Mouse (Mus musculus): Measurements from ENCODE around the gene Akt1. TPM values are rescaled to one million over a fixed set of nuclear protein-coding genes. Genes with fewer than 3 reads are reported as not detected.

Akt1 gene
- polyA plus RNA-seq, 1 experiment: 38.8 TPM

DNA sequence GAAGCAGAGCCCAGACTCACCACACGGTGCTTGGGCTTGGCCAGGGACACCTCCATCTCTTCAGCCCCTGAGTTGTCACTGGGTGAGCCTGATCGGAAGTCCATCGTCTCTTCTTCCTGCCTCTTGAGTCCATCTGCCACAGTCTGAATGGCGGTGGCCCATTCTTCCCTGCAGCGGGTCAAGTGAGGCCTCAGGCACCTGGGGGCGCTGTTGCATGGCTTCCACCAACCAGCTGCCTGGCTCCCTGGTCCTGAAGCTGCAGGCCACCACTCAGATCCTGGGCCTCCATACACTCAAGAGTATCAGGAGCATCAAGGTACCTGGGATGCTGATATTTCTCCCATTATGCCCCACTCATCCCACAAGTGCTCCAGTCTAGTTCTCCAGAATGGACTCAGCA lies 15.6 kb downstream of the Akt1 start:
- no peaks in the 10 kb centered on the region for H3K4me1 ChIP-seq (ENCODE audit: control insufficient read depth, insufficient read depth, insufficient read length, low read length)
- H3K27ac ChIP-seq (replicated peaks; ENCODE audit: low read depth, low read length): no peak overlapping the region
- H3K4me3 ChIP-seq (ENCODE audit: insufficient read depth, low read depth, low read length): no peak overlapping the region

DNA sequence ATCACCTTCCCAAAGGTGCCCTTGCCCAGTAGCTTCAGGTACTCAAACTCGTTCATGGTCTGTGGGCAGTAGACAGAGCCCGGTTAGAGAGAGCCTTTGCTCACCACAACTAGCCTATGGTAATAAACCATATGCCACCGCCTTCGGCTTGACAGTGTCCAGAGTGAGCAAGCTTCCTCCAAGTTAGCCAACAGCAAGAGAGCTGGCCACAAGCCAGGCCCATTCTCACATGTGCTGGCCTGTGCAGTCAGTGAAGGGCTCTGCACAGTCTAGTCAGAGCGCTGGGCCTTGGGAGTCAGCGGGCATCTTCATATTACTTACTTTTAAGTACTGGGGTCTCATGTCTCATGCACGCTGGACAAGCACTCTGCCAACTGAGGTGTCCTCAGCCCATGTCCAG lies 16.1 kb downstream of the Akt1 start:
- H3K27ac ChIP-seq (replicated peaks; ENCODE audit: low read depth, low read length): no peak overlapping the region
- no peaks in the 10 kb centered on the region for H3K4me1 ChIP-seq (ENCODE audit: control insufficient read depth, insufficient read depth, insufficient read length, low read length)
- no peak overlapping the region for H3K4me3 ChIP-seq (ENCODE audit: insufficient read depth, low read depth, low read length)

GRCm38 (mm10) chr12:112654076-112654475 lies 20.6 kb downstream of the Akt1 start:
- Histone ChIP-seq H3K4me3 (ENCODE audit: insufficient read depth, low read depth, low read length) (no peak overlapping the region), H3K27ac (replicated peaks; ENCODE audit: low read depth, low read length) (no peak overlapping the region), H3K4me1 (ENCODE audit: control insufficient read depth, insufficient read depth, insufficient read length, low read length) (no peaks in the 10 kb centered on the region)

- Histone ChIP-seq H3K4me3 (ENCODE audit: insufficient read depth, low read depth, low read length) (no peak overlapping the region), H3K27ac (replicated peaks; ENCODE audit: low read depth, low read length) (no peak overlapping the region), H3K4me1 (ENCODE audit: control insufficient read depth, insufficient read depth, insufficient read length, low read length) (no peaks in the 10 kb centered on the region)
Observed at GRCm38 (mm10) chr12:112653157-112653824, 21.4 kb downstream of the Akt1 start.

- Histone ChIP-seq H3K27ac (replicated peaks; ENCODE audit: low read depth, low read length) (no peak overlapping the region), H3K4me3 (ENCODE audit: insufficient read depth, low read depth, low read length) (no peak overlapping the region), H3K4me1 (ENCODE audit: control insufficient read depth, insufficient read depth, insufficient read length, low read length) (no peaks in the 10 kb centered on the region)
Observed at GRCm38 (mm10) chr12:112651778-112652439, 22.8 kb downstream of the Akt1 start.

GRCm38 (mm10) chr12:112648081-112648480 lies 26.6 kb downstream of the Akt1 start:
- Histone ChIP-seq H3K4me3 (ENCODE audit: insufficient read depth, low read depth, low read length) (no peak overlapping the region), H3K4me1 (ENCODE audit: control insufficient read depth, insufficient read depth, insufficient read length, low read length) (peaks cover 2% of the 10 kb centered on the region; the same call in 1 of the 2 replicates), H3K27ac (replicated peaks; ENCODE audit: low read depth, low read length) (no peak overlapping the region)

GRCm38 (mm10) chr12:112646139-112646538 lies 28.5 kb downstream of the Akt1 start:
- H3K27ac ChIP-seq (replicated peaks; ENCODE audit: low read depth, low read length): no peak overlapping the region
- H3K4me1 ChIP-seq (ENCODE audit: control insufficient read depth, insufficient read depth, insufficient read length, low read length): peaks cover 2% of the 10 kb centered on the region; the same call in 1 of the 2 replicates
- H3K4me3 ChIP-seq (ENCODE audit: insufficient read depth, low read depth, low read length): no peak overlapping the region

DNA sequence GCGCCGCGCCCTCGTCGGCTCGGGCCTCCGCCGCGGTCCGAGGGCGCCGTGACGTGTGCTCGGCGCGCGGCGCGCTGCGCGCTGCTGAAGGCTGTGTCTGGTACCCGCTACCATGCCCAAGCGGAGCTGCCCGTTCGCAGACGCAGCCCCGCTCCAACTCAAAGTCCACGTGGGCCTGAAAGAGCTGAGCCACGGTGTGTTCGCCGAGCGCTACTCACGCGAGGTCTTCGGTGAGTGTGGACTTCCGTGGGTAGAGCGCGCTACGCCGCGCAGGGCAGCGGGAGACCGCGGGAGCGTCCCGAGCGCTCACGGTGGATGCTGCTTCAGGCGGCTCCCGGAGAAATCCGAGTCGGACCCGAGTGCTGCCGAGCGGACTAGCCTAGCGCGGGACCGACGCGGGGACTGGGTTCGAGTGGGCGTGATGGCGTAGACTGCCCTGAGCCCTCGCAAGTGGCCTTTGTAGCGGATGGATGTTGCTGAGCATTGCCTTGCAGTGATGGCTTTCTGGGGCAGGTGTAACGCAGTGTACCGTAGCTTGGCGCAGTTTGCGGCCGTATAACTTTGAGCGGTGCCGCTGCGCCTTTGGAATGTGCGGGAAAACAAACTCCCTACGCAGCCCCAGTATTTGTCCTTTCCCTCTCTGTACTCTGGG lies 29.7 kb downstream of the Akt1 start:
- H3K4me3 ChIP-seq (ENCODE audit: insufficient read depth, low read depth, low read length): peak overlapping the region; percentile 72
- H3K4me1 ChIP-seq (ENCODE audit: control insufficient read depth, insufficient read depth, insufficient read length, low read length): peaks cover 2% of the 10 kb centered on the region; the same call in 1 of the 2 replicates
- H3K27ac ChIP-seq (replicated peaks; ENCODE audit: low read depth, low read length): 0 out of 2 replicates have a peak overlapping the region, but pooled peaks have one; percentile 6

- H3K4me3 ChIP-seq (ENCODE audit: insufficient read depth, low read depth, low read length): peak within 1 kb of the TSS; percentile 72
- H3K27ac ChIP-seq (replicated peaks; ENCODE audit: low read depth, low read length): 0 out of 2 replicates have a peak within 1 kb of the TSS, but pooled peaks have one; percentile 6
- peaks cover 2% of the 10 kb centered on the region; the same call in 1 of the 2 replicates for H3K4me1 ChIP-seq (ENCODE audit: control insufficient read depth, insufficient read depth, insufficient read length, low read length)
Observed at GRCm38 (mm10) chr12:112644180-112644854, 30.4 kb downstream of the Akt1 start, which contains the start of gene Siva1. Siva1 (plus strand) TSS chr12:112644679.

DNA sequence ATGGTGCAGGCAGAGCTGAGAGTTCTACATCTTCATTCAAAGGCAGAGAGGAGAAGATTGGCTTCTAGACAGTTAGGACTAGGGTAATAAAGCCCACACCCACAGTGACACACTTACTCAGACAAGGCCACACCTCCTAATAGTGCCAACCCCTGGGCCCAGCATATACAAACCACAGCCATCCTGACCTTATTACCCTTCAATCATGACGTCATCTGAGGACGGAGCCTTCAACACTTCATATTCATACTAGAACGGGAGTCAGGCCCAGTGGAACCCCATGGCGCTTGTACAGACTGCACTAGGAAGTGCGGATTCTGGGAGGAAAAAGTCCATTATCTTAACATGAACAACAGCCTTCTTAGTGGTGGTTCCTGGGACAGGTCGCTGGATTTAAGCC lies 31.6 kb downstream of the Akt1 start:
- no peak overlapping the region for H3K4me3 ChIP-seq (ENCODE audit: insufficient read depth, low read depth, low read length)
- H3K27ac ChIP-seq (replicated peaks; ENCODE audit: low read depth, low read length): no peak overlapping the region
- peaks cover 2% of the 10 kb centered on the region; the same call in 1 of the 2 replicates for H3K4me1 ChIP-seq (ENCODE audit: control insufficient read depth, insufficient read depth, insufficient read length, low read length)

- Histone ChIP-seq H3K4me1 (ENCODE audit: control insufficient read depth, insufficient read depth, insufficient read length, low read length) (no peaks in the 10 kb centered on the region), H3K4me3 (ENCODE audit: insufficient read depth, low read depth, low read length) (no peak overlapping the region)
Observed at GRCm38 (mm10) chr12:112639526-112639925, 35.2 kb downstream of the Akt1 start.

GRCm38 (mm10) chr12:112633686-112634085 lies 41.0 kb downstream of the Akt1 start:
- Histone ChIP-seq H3K4me1 (ENCODE audit: control insufficient read depth, insufficient read depth, insufficient read length, low read length) (peaks cover 13% of the 10 kb centered on the region), H3K27ac (replicated peaks; ENCODE audit: low read depth, low read length) (peak overlapping the region; percentile 40; the same call in 1 of the 2 replicates), H3K4me3 (ENCODE audit: insufficient read depth, low read depth, low read length) (no peak overlapping the region)

More at GRCm38 (mm10) chr12:112639526-112639925, 35.2 kb downstream of the Akt1 start:
- no peak overlapping the region for H3K27ac ChIP-seq (replicated peaks; ENCODE audit: low read depth, low read length)

DNA sequence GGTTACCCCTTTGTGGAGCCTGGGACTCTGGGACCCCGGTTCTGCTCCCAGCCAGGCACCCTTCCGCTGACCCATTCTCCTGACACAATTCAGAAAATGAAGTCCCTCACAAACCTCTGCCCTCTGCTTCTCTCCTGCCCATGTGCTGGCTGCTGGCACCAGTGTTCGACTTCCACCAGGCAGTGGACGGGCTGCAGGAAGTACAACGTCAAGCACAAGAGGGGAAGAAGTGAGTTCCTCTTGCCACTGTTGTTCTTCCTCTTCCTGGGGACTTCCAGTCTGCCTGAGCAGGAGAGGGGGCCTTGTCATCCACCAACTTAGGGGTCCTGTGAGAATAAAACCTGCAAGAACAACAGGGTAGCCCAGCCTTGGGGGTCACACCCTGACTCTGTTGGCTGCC lies 41.8 kb downstream of the Akt1 start:
- Histone ChIP-seq H3K4me3 (ENCODE audit: insufficient read depth, low read depth, low read length) (no peak overlapping the region), H3K27ac (replicated peaks; ENCODE audit: low read depth, low read length) (peak overlapping the region; percentile 64), H3K4me1 (ENCODE audit: control insufficient read depth, insufficient read depth, insufficient read length, low read length) (peaks cover 15% of the 10 kb centered on the region)

DNA sequence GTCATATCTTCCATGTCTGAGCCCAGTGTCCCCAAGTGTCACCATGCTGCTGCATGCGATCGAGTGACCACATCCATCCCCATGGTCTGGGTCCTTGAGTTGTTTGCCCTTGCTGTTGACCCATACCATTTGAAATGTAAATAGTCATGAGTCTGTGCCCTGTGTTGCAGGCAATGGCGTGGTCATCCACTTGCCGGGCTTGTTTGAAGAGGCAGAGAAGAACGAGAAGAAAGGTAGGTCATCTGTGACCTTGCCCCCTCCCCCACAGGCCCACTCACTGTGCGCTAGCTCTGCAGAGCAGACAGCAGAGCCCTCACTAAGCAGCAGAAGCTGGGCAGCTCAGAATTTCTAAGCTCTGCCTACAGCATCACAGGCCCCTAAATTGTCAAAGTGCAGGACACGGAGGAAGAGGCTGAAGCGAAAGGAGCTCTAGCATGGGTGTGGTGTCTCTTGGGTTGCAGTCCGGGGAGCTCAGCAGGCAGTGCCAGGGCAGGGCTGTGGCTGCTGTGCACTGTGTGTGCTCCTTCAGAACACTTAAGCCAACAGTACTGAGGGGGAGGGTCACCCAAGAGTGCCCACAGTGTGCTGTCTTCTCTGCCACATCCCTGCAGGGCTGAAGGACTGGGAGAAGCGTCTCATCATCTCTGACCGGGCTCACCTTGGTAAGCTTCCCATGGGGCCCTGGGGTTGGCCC lies 42.5 kb downstream of the Akt1 start:
- Histone ChIP-seq H3K27ac (replicated peaks; ENCODE audit: low read depth, low read length) (peak overlapping the region; percentile 64), H3K4me1 (ENCODE audit: control insufficient read depth, insufficient read depth, insufficient read length, low read length) (peaks cover 15% of the 10 kb centered on the region), H3K4me3 (ENCODE audit: insufficient read depth, low read depth, low read length) (no peak overlapping the region)
